Mouse (Mus musculus) heart, embryonic 15.5 days (tissue): ENCODE data around the gene Cpeb3. TPM values are rescaled to one million over a fixed set of nuclear protein-coding genes. Genes with fewer than 3 reads are reported as not detected.

Experiments
- ATAC-seq: fragments of 200-750 bp; cut with Nextera tagmentation; replicated peaks from 2 replicates; pipeline ENCODE4 v1.8.0; 2017; ENCODE audit warnings: low read depth, moderate TSS enrichment; ENCODE audit not compliant: insufficient number of reproducible peaks, insufficient read depth, low FRiP score
- H3K27ac ChIP-seq: fragments of 300-500 bp; sonication (generic); 2 replicates; pipeline ENCODE4 v1.5.1; 2015; ENCODE audit warnings: mild to moderate bottlenecking, inconsistent platforms
- H3K27me3 ChIP-seq: fragments of 300-500 bp; sonication (generic); 2 replicates; pipeline ENCODE4 v1.6.1; 2015; ENCODE audit warnings: inconsistent platforms
- H3K36me3 ChIP-seq: fragments of 300-500 bp; sonication (generic); 2 replicates; pipeline ENCODE4 v1.6.1; 2015; ENCODE audit warnings: mild to moderate bottlenecking, inconsistent platforms
- H3K4me1 ChIP-seq: fragments of 300-500 bp; sonication (generic); replicated peaks from 2 replicates; pipeline ENCODE4 v1.6.1; 2015; ENCODE audit warnings: inconsistent platforms
- H3K4me2 ChIP-seq: fragments of 300-500 bp; sonication (generic); 2 replicates; pipeline ENCODE4 v1.6.1; 2015; ENCODE audit warnings: inconsistent platforms, mild to moderate bottlenecking, moderate library complexity
- H3K4me3 ChIP-seq: fragments of 300-500 bp; sonication (generic); 2 replicates; pipeline ENCODE4 v1.5.1; 2015; ENCODE audit warnings: mild to moderate bottlenecking, inconsistent platforms
- H3K9ac ChIP-seq: fragments of 300-500 bp; sonication (generic); 2 replicates; pipeline ENCODE4 v1.6.1; 2015; ENCODE audit warnings: mild to moderate bottlenecking, inconsistent platforms
- H3K9me3 ChIP-seq: fragments of 300-500 bp; sonication (generic); replicated peaks from 2 replicates; pipeline ENCODE4 v1.6.1; 2016; ENCODE audit warnings: inconsistent platforms
- WGBS: fragments of 180-500 bp; shearing (Covaris S2); methylation state at CpG from one replicate; pipeline ENCODE4 v1.1.7; 2015; ENCODE audit warnings: mixed read lengths; 5-methylcytosine and 5-hydroxymethylcytosine counted together
- polyA plus RNA-seq: library from polyadenylated mRNA; unstranded; fragments of >200 nt; fragmentation: Nextera tagmentation; extraction: Ambion mirVana; gene quantifications from 2 replicates; pipeline ENCODE4 v1.2.1, GENCODE M21; 2015

Gene Cpeb3
- polyA plus RNA-seq, 1 experiment from 2014 or later = 9.9 TPM

DNA sequence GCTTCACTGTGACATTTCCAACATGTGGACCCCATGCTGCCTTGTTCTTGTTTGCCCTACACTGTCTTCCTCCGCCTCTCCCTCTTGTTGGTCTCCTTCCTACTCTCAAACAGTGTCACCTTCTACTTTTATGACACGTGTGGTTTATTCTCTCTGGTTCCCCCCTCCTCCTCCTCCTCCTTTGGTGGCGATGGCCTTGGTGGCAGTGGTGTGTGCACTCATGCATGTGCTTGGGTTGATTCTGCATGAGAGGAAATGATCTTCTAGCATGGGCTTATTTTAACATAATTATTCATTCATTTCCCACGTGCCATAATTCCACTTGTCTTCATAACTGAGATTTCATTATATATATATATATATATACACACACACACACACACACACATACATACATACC, 98.5 kb downstream of the Cpeb3 start:
- WGBS = 84% methylated on average over 4 of the region's 4 CpGs
- no peaks in the 10 kb centered on the region for H3K27me3 ChIP-seq
- no peaks in the 10 kb centered on the region for H3K36me3 ChIP-seq
- ATAC-seq = no peak
- no peak overlapping the region for H3K27ac ChIP-seq
- H3K9me3 ChIP-seq = no peaks in the 10 kb centered on the region
- no peak overlapping the region for H3K4me3 ChIP-seq
- H3K4me2 ChIP-seq = no peak overlapping the region
- no peak overlapping the region for H3K9ac ChIP-seq
- H3K4me1 ChIP-seq = no peaks in the 10 kb centered on the region

DNA sequence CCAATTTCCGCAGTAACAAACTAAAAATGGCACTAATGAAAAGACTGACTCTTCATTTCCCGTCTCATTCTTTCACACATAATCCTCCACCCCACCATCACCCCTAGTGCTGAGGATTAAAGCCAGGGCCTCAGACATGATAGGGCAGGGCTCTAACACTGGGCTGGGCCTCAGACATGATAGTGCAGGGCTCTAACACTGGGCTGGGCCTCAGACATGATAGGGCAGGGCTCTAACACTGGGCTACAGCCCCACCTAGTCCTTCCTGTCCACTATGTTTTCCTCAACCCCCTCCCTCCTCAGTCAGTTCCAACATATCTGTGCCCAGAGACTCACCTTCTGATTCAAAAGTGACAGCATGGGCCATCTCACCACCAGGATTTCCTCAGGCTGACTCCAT, 107.7 kb downstream of the Cpeb3 start:
- H3K27me3 ChIP-seq = no peaks in the 10 kb centered on the region
- WGBS = 84% methylated on average over 2 of the region's 2 CpGs
- H3K36me3 ChIP-seq = no peaks in the 10 kb centered on the region
- 0 out of 2 replicates have a peak, but pooled peaks cover 2% of the 10 kb centered on the region for H3K4me1 ChIP-seq
- H3K27ac ChIP-seq = no peak overlapping the region
- no peak for ATAC-seq
- H3K9me3 ChIP-seq = no peaks in the 10 kb centered on the region
- H3K4me2 ChIP-seq = no peak overlapping the region
- H3K4me3 ChIP-seq = no peak overlapping the region
- H3K9ac ChIP-seq = no peak overlapping the region

DNA sequence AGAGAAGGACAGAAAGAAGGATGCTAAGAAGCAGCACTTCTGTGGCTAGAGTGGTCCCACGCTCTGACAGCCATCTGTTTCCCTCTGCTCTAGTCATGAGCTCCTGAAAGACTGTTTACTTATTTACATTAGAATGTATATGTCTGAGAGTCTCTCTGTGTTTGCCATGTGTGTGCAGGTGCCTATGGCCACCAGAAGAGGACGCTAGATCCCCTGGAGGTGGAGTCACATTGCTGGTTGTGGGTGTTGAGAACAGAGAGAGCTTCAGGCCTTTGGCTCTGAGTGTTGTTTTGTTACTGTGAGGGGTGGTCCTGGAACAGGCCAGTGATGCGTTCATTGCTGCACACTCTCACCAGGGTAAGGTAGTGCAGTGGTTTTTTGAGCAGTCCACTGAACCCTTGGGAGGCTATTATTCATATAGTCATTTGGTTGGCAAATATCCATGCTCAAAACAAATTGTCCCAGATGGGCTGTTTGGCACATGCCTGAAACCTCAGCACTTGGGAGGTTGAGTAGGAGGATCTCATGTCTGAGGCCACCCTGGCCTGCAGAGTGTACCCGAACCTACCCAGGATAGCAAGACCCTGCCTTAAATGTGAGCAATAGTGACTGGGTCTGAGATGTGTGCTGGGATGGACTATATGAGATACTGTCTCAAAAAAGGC, 112.6 kb downstream of the Cpeb3 start:
- WGBS = 80% methylated on average over 4 of the region's 4 CpGs
- peaks cover 11% of the 10 kb centered on the region for H3K4me1 ChIP-seq
- H3K36me3 ChIP-seq = no peaks in the 10 kb centered on the region
- no peaks in the 10 kb centered on the region for H3K27me3 ChIP-seq
- no peak overlapping the region for H3K27ac ChIP-seq
- H3K4me2 ChIP-seq = no peak overlapping the region
- no peak overlapping the region for H3K4me3 ChIP-seq
- H3K9ac ChIP-seq = no peak overlapping the region
- no peaks in the 10 kb centered on the region for H3K9me3 ChIP-seq
- ATAC-seq = no peak

DNA sequence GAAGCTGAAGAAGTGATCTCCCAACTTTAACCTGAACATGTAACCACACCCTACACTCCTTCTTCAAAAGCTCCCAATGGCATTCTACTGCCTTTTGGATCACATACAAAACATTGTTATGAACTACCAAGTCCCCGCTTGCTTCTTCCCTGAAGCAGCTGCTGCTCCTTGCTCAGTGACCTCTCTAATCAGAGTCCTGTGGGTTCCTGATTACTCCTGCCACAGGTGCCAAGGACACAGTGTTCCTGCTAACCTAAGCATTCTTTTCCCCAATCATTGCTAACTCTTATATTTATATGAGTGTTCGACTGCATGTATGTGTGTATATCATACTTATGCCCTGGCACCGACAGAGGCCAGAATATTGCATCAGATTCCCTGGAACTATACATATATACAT, 115.2 kb downstream of the Cpeb3 start:
- Histone ChIP-seq H3K4me1 (peaks cover 18% of the 10 kb centered on the region), H3K4me3 (no peak overlapping the region), H3K9ac (no peak overlapping the region), H3K36me3 (no peaks in the 10 kb centered on the region), H3K4me2 (no peak overlapping the region), H3K27me3 (no peaks in the 10 kb centered on the region), H3K27ac (no peak overlapping the region), H3K9me3 (no peaks in the 10 kb centered on the region)
- no peak for ATAC-seq
- 87% methylated on average over 3 of the region's 3 CpGs for WGBS

DNA sequence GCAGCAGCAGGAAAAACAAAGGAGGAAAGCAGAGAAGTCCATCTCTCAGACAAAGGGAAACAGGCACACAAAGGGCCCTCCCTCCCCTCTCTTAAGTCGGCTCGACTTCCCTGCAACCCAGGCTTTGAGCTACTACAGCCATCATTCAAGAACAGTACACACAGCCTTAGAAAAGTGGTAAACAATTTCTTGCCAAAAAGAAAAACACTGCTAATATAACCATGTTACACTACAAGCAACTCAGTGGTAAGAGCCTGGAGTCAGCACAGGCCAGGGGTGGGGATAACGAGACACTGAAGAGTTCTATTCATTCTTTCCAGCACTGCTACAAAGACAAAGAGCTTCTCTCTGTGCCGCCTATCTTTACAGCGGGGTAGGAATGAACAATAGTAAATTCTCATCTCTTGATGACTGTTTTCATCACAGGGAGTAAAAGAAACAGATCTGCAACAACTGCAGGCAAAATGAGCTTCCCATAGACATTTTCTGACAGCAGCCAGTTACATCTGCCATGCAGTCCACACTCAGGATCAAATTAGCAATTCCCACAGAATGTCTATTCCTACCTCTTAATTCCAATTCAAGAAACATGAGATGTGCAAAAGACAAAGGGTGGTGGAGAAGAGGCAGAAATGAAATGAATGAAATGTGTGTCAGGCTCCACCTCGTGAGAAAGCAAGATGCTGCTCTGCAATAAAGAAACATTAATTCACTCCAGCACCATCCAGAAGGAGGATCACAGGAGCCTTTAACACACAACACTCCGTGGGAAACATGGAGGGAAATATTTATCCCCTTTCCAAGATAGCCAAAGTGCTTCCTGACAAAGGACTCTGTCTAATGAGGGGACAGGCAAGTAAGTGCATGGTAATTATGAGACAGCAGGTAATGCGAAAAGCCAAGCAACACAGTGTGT, 118.0 kb downstream of the Cpeb3 start:
- Histone ChIP-seq H3K27me3 (no peaks in the 10 kb centered on the region), H3K9ac (no peak overlapping the region), H3K4me2 (no peak overlapping the region), H3K4me3 (no peak overlapping the region), H3K4me1 (peaks cover 20% of the 10 kb centered on the region), H3K27ac (no peak overlapping the region), H3K36me3 (no peaks in the 10 kb centered on the region), H3K9me3 (no peaks in the 10 kb centered on the region)
- WGBS = 39% methylated on average over 8 of the region's 8 CpGs
- no peak for ATAC-seq

DNA sequence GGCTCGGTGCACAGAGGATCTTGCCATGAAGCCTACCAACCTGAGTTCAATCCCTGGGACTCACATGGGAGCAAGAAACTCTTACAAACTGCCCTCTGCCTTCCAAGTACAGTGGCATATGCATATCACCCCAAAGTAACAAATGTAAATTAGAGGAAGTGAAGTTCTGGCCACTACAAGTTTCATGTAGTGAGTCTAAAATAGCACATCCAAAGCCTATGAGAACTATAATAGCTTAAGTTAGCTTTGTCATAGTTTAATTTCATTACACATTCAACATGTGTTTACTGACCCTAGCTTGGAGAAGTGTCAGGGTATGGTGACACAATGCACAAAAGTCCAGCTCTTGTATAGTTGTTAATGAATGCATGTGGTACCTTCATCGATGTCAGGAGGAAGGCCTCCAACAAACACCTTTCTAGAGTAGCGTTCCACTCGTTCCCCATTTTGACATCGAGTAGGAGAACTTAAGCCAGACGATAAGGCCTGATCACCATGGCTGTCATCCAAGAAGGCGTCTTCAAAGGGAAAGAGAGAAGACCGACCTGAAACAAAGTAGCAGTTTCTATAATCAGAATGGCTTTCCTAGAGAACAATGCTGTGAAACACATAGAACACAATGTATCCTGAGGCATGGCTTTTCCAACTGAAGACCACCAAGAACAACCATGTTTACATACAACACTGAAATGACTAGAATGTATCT, 120.2 kb downstream of the Cpeb3 start:
- H3K36me3 ChIP-seq = no peaks in the 10 kb centered on the region
- no peaks in the 10 kb centered on the region for H3K27me3 ChIP-seq
- peaks cover 16% of the 10 kb centered on the region for H3K4me1 ChIP-seq
- no peak overlapping the region for H3K27ac ChIP-seq
- no peak overlapping the region for H3K4me2 ChIP-seq
- H3K4me3 ChIP-seq = no peak overlapping the region
- no peaks in the 10 kb centered on the region for H3K9me3 ChIP-seq
- ATAC-seq = no peak
- H3K9ac ChIP-seq = no peak overlapping the region
- 55% methylated on average over 8 of the region's 8 CpGs for WGBS

DNA sequence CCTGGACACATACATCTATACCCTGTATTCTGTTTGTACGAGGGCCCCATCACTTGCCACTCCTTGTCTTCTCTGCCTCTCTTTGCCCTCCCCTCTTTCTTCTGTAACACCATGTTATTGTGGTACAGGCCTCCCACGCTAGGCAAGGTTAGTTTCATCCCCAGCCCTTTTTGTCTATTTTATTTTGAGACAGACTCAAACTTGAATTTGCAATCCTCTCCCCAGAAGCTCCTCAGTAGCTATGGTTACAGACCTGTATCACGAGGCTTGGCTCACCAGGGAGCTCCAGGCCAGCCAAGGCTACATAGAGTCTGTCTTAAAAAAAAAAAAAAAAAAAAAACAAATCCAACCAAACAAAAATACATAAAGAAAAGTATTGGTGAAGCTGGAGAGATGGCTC, 123.9 kb downstream of the Cpeb3 start:
- H3K27me3 ChIP-seq = no peaks in the 10 kb centered on the region
- H3K36me3 ChIP-seq = no peaks in the 10 kb centered on the region
- no peak overlapping the region for H3K9ac ChIP-seq
- H3K4me3 ChIP-seq = no peak overlapping the region
- no peak overlapping the region for H3K27ac ChIP-seq
- no peak overlapping the region for H3K4me2 ChIP-seq
- H3K4me1 ChIP-seq = peaks cover 17% of the 10 kb centered on the region
- H3K9me3 ChIP-seq = no peaks in the 10 kb centered on the region
- 83% methylated on average over 3 of the region's 3 CpGs for WGBS
- ATAC-seq = no peak

- Histone ChIP-seq H3K4me1 (peaks cover 31% of the 10 kb centered on the region), H3K27me3 (no peaks in the 10 kb centered on the region), H3K4me3 (no peak overlapping the region), H3K9ac (no peak overlapping the region), H3K27ac (no peak overlapping the region), H3K36me3 (no peaks in the 10 kb centered on the region), H3K9me3 (no peaks in the 10 kb centered on the region), H3K4me2 (no peak overlapping the region)
- ATAC-seq = no peak
- 73% methylated on average over 6 of the region's 6 CpGs for WGBS
Measured at GRCm38 (mm10) chr19:37081467-37081866, 126.9 kb downstream of the Cpeb3 start.

GRCm38 (mm10) chr19:37079151-37079550, 129.2 kb downstream of the Cpeb3 start:
- peaks cover 52% of the 10 kb centered on the region for H3K4me1 ChIP-seq
- no peak overlapping the region for H3K4me3 ChIP-seq
- WGBS = 74% methylated on average over 6 of the region's 6 CpGs
- H3K27ac ChIP-seq = peak overlapping the region; percentile 64; the same call in 1 of the 2 replicates
- no peaks in the 10 kb centered on the region for H3K27me3 ChIP-seq
- H3K36me3 ChIP-seq = no peaks in the 10 kb centered on the region
- no peak overlapping the region for H3K4me2 ChIP-seq
- ATAC-seq = no peak
- H3K9ac ChIP-seq = no peak overlapping the region
- no peaks in the 10 kb centered on the region for H3K9me3 ChIP-seq

DNA sequence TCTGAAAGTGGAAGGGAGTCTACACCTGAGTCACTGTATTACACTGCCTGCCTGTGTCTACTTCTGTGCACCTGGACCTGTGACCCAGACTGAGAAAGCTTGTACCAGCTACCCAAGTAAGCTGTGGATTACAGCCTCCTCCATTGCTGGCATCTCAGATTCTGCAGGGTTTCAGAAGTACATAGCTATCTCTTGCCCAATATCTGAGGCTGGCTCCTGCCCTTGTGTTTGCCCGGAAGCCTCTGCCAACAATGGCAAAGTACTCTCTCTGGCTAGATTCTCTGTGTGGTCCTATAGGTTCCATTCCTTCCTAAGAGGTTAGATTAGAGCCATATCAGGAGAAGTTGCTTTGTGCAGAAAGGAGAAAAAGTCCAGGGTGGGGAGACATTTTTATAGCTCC, 129.8 kb downstream of the Cpeb3 start:
- no peaks in the 10 kb centered on the region for H3K36me3 ChIP-seq
- no peak overlapping the region for H3K4me2 ChIP-seq
- no peak overlapping the region for H3K9ac ChIP-seq
- peak overlapping the region; percentile 64 for H3K27ac ChIP-seq
- H3K27me3 ChIP-seq = no peaks in the 10 kb centered on the region
- ATAC-seq = no peak
- no peak overlapping the region for H3K4me3 ChIP-seq
- WGBS = 49% methylated on average over 1 of the region's 1 CpGs
- H3K4me1 ChIP-seq = peaks cover 58% of the 10 kb centered on the region
- no peaks in the 10 kb centered on the region for H3K9me3 ChIP-seq

DNA sequence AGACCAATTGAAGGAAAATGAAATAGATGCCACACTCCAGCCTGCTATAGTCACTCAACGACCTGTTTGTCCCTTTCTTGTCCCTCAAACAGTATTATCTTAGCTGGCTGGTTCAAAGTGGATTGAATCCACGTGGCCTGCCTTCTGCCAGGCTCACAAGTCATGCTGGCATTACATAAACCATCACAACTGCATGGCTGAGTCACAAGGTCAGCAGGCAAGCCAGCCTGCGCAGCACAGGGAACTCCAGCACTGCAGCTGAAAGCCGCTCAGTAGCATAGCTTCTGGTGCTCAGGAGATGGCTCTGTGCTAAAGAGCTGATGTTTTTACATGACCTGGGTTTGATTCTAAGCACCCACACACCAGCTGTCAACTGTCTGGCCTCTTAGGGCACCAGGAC, 130.3 kb downstream of the Cpeb3 start:
- no peaks in the 10 kb centered on the region for H3K9me3 ChIP-seq
- H3K4me3 ChIP-seq = no peak overlapping the region
- 29% methylated on average over 4 of the region's 4 CpGs for WGBS
- H3K4me2 ChIP-seq = no peak overlapping the region
- no peak overlapping the region for H3K9ac ChIP-seq
- peak; percentile 78 for ATAC-seq
- peaks cover 63% of the 10 kb centered on the region for H3K4me1 ChIP-seq
- H3K27ac ChIP-seq = peak overlapping the region; percentile 64
- H3K27me3 ChIP-seq = no peaks in the 10 kb centered on the region
- no peaks in the 10 kb centered on the region for H3K36me3 ChIP-seq
